Mouse (Mus musculus): ENCODE measurements around the gene Eml2. TPM values are rescaled to one million over a fixed set of nuclear protein-coding genes. Genes with fewer than 3 reads are reported as not detected.
A peak's percentile ranks its signal among the peaks of the same experiment; 100 is the strongest.
"Not testable (repeated sequence)": the region's sequence is repeated elsewhere in the genome, so short reads cannot be mapped to it uniquely, and the experiment has no call there.

Eml2 gene
- polyA plus RNA-seq, 1 experiment from 2014 or later = 9.5 TPM

DNA sequence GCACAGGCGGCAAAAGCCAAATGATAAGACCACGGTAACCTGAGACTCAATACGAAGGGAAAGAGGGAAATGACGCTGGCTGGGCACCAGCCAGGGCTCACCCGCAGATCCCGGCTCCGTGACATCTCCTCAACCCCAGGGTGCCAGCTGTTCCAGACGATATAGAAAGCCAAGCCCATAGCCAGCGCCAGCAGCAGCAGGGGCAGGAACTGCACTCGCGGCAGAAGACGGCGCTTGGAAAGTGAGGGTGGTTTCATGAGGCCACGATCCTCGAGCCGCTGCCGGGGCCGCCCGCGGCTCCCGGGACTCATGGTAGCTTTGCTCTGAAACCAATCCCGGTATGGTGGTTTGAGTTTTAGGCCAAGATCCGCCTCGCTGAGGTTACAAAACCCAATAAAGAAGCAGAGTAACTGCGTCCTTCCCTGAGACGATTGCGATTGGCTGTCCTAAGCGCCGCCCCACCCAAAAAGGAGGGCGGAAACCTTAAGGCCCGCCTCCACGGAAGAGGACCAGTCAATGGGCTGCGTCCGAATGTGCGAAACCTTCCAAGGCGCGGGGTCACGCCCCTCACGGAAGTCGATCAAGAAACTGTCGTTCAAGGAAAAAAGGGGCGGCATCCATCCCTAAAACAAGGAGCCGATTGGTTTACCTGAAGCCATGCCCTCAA is 27.2 kb upstream of the Eml2 start, which contains the start of gene Qpctl:
Gene Qpctl, minus strand, starts transcription at position 417 of the 667 bp plus-strand sequence.
- peak; percentile 97 for ATAC-seq (replicated peaks; ENCODE audit: low FRiP score)
- peak within 1 kb of the TSS; percentile 91 for H3K4me2 ChIP-seq
- peaks cover 27% of the 10 kb centered on the region for H3K4me1 ChIP-seq
- H3K4me3 ChIP-seq (replicated peaks) = peak within 1 kb of the TSS; percentile 67
- peak within 1 kb of the TSS; percentile 82 for H3K27ac ChIP-seq
- no peaks in the 10 kb centered on the region for H3K9me3 ChIP-seq (replicated peaks)
- H3K27me3 ChIP-seq = no peaks in the 10 kb centered on the region
- WGBS = under 1% methylated on average over 43 of the region's 43 CpGs
- H3K36me3 ChIP-seq = peaks cover 46% of the 10 kb centered on the region
- peak within 1 kb of the TSS; percentile 87 for H3K9ac ChIP-seq

DNA sequence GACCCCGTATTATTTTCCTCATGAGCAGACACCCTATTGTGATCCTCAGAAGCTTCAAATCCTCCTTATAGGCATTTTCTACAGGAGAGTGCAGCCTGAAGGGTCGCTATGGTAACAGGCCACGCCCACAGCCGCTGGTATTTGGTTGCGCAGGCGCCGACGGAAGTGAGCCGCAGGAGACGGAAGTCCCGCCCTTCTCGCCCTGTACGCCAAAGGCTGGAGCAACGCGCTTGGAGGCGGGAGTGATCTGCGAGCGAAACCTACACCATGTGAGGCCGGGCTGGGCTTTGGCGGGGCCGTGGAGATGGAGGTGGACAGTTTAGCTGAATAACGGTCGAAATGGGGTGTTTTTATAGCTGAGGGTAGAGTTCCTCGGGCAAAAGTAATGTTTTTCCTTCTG is 26.6 kb upstream of the Eml2 start, which contains the start of gene Snrpd2:
Gene Snrpd2, plus strand, starts transcription at position 97 of the 400 bp plus-strand sequence.
- H3K27me3 ChIP-seq = no peaks in the 10 kb centered on the region
- H3K9me3 ChIP-seq (replicated peaks) = no peaks in the 10 kb centered on the region
- WGBS = under 1% methylated on average over 24 of the region's 24 CpGs
- H3K36me3 ChIP-seq = peaks cover 48% of the 10 kb centered on the region
- peak within 1 kb of the TSS; percentile 67 for H3K4me3 ChIP-seq (replicated peaks)
- peak within 1 kb of the TSS; percentile 87 for H3K9ac ChIP-seq
- peak within 1 kb of the TSS; percentile 91 for H3K4me2 ChIP-seq
- H3K27ac ChIP-seq = peak within 1 kb of the TSS; percentile 82
- H3K4me1 ChIP-seq = peaks cover 27% of the 10 kb centered on the region
- peak; percentile 93 for ATAC-seq (replicated peaks; ENCODE audit: low FRiP score)

DNA sequence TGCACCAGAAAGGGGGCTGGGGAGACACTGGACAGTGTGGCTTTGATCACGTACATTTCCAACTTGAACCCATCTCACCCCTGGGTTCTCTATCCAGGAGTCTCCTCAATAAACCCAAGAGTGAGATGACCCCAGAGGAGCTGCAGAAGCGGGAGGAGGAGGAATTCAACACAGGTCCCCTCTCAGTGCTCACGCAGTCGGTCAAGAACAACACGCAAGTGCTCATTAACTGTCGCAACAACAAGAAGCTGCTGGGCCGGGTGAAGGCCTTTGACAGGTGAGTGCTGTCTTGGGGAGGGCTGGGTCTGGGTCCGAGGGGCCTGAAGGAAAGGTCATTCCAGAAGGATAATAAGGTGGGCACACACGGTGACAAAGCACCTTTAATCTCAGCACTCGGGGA is 25.1 kb upstream of the Eml2 start:
- Histone ChIP-seq H3K4me2 (peak overlapping the region; percentile 91), H3K4me1 (peaks cover 33% of the 10 kb centered on the region), H3K4me3 (replicated peaks) (peak overlapping the region; percentile 67; the same call in 1 of the 2 replicates), H3K36me3 (peaks cover 38% of the 10 kb centered on the region)
- WGBS = 86% methylated on average over 10 of the region's 10 CpGs
- not testable (repeated sequence) for H3K9ac ChIP-seq; H3K9me3 ChIP-seq (replicated peaks); H3K27ac ChIP-seq; H3K27me3 ChIP-seq; ATAC-seq (replicated peaks; ENCODE audit: low FRiP score)

DNA sequence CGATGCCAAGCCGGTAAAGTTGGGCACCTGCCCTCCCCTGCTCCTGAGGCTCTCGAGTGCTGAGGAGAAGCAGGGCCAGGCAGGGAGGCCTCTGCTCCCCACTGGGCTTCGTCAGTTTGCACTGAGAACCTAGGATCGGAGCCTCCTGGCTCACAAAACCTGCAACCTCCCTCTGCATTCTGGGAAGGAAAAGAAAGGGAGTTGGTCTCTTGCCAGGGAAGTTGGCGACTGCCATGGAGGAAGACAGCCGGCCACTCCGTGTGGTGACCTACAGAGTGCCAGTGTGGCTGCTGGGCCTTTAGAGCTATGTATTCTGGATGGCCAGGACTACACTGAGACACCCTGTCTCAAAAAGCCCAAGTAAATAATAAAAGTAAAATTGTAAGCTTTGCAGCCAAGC is 21.4 kb upstream of the Eml2 start:
- Histone ChIP-seq H3K4me1 (peaks cover 43% of the 10 kb centered on the region), H3K27ac (no peak overlapping the region), H3K9ac (no peak overlapping the region), H3K36me3 (peaks cover 33% of the 10 kb centered on the region), H3K9me3 (replicated peaks) (no peaks in the 10 kb centered on the region), H3K27me3 (peaks cover 14% of the 10 kb centered on the region), H3K4me2 (no peak overlapping the region), H3K4me3 (replicated peaks) (no peak overlapping the region)
- 78% methylated on average over 8 of the region's 8 CpGs for WGBS
- ATAC-seq (replicated peaks; ENCODE audit: low FRiP score) = no peak

DNA sequence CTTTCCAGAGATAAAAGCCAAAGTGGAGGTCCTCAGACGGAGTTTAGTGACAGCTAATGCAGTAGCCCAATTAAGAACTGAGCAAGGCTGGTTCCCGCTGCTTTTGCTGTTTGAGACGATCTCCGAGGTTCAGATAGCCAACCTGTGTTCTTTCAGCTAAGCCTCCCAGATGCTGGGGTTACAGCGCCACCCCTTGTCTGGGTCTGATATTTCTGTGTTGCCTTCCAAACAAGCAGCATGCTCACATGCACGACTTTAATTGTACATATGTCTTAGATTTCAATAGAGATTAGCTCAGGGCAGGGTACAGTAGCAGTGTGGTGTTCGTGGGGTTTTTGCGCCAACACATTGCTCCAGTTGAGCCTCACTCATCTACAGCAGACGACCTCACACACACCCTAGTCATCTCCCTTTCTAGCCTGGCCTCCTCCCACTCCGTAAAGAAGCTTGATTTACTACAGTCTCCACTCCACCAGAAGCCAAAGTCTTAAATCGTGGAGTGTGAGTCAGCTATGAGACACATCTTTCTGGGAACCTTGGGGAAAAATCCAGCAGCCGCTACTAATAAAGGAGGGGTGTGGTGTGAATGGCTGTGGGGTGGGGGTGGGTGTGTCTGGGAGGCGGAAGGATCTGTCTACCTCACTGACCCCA is 20.3 kb upstream of the Eml2 start:
- no peak overlapping the region for H3K4me2 ChIP-seq
- H3K27ac ChIP-seq = peak overlapping the region; percentile 14; the same call in 1 of the 2 replicates
- peaks cover 24% of the 10 kb centered on the region for H3K27me3 ChIP-seq
- peaks cover 33% of the 10 kb centered on the region for H3K36me3 ChIP-seq
- ATAC-seq (replicated peaks; ENCODE audit: low FRiP score) = no peak
- peaks cover 44% of the 10 kb centered on the region for H3K4me1 ChIP-seq
- H3K9ac ChIP-seq = no peak overlapping the region
- no peak overlapping the region for H3K4me3 ChIP-seq (replicated peaks)
- WGBS = 29% methylated on average over 13 of the region's 13 CpGs
- no peaks in the 10 kb centered on the region for H3K9me3 ChIP-seq (replicated peaks)

DNA sequence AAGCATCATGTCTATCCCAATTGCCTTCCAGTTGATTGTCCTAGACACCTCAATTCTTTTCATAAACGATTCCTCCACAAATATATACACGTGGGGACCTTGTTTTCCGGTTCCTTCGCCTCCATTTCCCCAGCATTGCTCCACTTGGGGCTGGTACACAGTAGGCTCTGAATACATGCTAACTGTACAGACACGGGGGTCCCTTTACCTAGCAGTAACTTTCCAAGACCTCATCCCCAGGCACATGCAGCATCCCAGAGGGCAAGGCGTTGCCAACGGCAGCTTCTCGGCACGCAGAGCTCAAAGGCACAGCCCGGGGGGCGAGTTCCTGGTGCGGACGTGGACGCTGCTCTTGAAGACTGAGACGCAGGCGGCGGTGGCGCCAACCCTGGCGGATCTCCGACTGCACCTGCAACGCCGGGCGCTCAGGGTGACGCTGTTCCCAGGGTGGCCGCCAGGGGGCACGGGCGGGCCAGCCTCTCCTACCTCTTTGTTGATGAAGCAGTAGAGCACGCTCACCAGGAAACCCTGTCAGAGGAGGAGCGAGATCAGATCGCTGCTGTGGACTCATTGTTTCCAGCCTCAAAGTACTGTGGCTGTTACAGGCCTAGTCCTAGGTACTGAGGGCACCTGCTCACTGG is 18.9 kb upstream of the Eml2 start:
- 6% methylated on average over 30 of the region's 30 CpGs for WGBS
- H3K4me1 ChIP-seq = peaks cover 40% of the 10 kb centered on the region
- no peak overlapping the region for H3K9ac ChIP-seq
- peak overlapping the region; percentile 51 for H3K4me2 ChIP-seq
- peak overlapping the region; percentile 48; the same call in 1 of the 2 replicates for H3K27ac ChIP-seq
- no peaks in the 10 kb centered on the region for H3K9me3 ChIP-seq (replicated peaks)
- peaks cover 19% of the 10 kb centered on the region for H3K36me3 ChIP-seq
- peak; percentile 50; the same call in 1 of the 2 replicates for ATAC-seq (replicated peaks; ENCODE audit: low FRiP score)
- H3K4me3 ChIP-seq (replicated peaks) = peak overlapping the region; percentile 11; the same call in 1 of the 2 replicates
- H3K27me3 ChIP-seq = peaks cover 29% of the 10 kb centered on the region

DNA sequence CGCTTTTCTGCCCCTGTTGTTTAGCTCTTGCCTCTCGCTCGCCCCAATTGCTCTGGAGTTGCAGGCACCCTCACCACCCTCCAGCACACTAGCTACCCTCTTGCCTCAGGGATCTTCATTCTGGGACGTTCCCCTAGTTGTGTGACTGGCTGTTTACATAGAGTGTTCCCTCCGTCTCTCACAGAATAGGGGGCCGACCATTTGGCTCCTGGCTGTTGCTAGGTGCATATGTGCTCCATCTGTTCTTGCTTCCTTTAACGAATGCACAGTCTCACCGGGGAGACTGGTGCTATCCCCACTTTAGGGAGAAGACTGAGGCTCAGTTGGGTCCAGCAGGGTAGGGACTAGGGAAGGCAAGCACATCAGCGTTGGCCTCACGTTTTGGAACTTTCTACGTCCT is 17.6 kb upstream of the Eml2 start:
- H3K4me2 ChIP-seq = no peak overlapping the region
- H3K27me3 ChIP-seq = peaks cover 38% of the 10 kb centered on the region
- ATAC-seq (replicated peaks; ENCODE audit: low FRiP score) = no peak
- H3K27ac ChIP-seq = no peak overlapping the region
- no peak overlapping the region for H3K9ac ChIP-seq
- 41% methylated on average over 11 of the region's 11 CpGs for WGBS
- no peaks in the 10 kb centered on the region for H3K9me3 ChIP-seq (replicated peaks)
- H3K4me1 ChIP-seq = peaks cover 43% of the 10 kb centered on the region
- H3K36me3 ChIP-seq = peaks cover 6% of the 10 kb centered on the region
- H3K4me3 ChIP-seq (replicated peaks) = no peak overlapping the region

DNA sequence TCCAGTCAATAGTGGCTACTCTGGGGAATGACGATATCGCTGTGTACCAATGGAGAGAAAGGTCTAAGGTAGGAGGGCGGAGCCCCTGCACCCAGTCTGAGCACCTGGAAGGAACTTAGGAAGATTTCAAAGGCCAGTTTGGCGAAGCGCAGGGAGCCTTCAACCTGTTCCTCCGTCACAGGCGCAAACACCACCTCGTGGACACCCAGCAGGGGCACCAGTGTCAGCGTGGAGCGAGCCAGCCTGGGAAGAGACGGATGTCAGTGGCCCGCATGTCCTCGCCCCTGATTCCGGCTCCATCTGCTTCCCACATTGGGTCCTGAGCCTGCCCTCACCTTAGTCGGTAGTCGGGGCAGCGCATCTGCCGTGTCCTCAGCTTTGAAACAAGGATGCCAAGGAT is 16.8 kb upstream of the Eml2 start:
- WGBS = 13% methylated on average over 18 of the region's 18 CpGs
- peak overlapping the region; percentile 56; the same call in 1 of the 2 replicates for H3K9ac ChIP-seq

DNA sequence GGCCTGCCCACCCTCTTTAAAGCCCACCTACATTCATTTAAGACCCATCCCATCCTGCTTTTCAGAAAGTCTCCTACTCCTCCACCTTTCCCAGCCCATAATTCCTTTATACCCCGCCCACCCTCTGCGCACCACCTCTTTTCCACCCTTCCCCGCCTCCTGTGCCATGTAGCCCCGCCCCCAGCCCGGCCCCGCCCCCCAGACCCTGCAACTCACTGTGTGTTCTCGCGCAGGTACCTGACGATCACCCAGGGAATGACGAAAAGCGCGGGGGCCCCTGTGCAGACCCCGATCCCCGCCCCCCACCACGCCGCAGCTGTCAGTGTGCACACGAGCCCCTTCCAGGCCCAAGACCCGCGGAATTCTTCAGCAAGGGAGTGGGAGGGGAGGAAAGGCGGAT is 16.1 kb upstream of the Eml2 start:
- Histone ChIP-seq H3K27ac (no peak overlapping the region), H3K4me1 (peaks cover 58% of the 10 kb centered on the region), H3K27me3 (peaks cover 53% of the 10 kb centered on the region), H3K9ac (peak overlapping the region; percentile 56), H3K36me3 (no peaks in the 10 kb centered on the region), H3K4me3 (replicated peaks) (peak overlapping the region; percentile 46), H3K4me2 (peak overlapping the region; percentile 85), H3K9me3 (replicated peaks) (no peaks in the 10 kb centered on the region)
- peak; percentile 50 for ATAC-seq (replicated peaks; ENCODE audit: low FRiP score)
- WGBS = 3% methylated on average over 20 of the region's 20 CpGs

More for the DNA sequence above, 16.8 kb upstream of the Eml2 start:
- peaks cover 51% of the 10 kb centered on the region for H3K4me1 ChIP-seq
- H3K9me3 ChIP-seq (replicated peaks) = no peaks in the 10 kb centered on the region
- no peaks in the 10 kb centered on the region for H3K36me3 ChIP-seq
- peak overlapping the region; percentile 46 for H3K4me3 ChIP-seq (replicated peaks)
- peak overlapping the region; percentile 85 for H3K4me2 ChIP-seq
- no peak for ATAC-seq (replicated peaks; ENCODE audit: low FRiP score)
- H3K27me3 ChIP-seq = peaks cover 46% of the 10 kb centered on the region
- H3K27ac ChIP-seq = no peak overlapping the region

DNA sequence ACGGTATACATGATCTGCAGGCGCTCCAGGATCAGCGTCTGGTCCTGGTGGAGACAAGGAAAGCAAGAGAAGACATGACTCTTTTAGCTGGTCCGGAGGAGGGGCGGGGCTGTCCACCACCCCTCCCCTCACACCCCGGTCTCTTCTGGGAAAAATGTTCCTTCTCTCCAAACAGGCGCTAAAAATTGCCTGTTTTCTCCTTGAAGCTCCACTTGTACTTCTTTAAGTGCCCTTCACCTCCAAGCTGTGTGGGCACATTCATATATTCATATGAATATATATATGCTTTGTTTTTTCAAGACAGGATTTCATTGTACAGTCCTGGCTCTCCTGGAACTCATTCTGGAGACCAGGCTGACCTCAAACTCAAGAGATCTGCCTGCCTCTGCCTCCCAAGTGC is 13.3 kb upstream of the Eml2 start:
- H3K4me1 ChIP-seq = peaks cover 43% of the 10 kb centered on the region
- 77% methylated on average over 7 of the region's 7 CpGs for WGBS
- no peak for ATAC-seq (replicated peaks; ENCODE audit: low FRiP score)
- no peak overlapping the region for H3K4me3 ChIP-seq (replicated peaks)
- no peak overlapping the region for H3K4me2 ChIP-seq
- H3K27me3 ChIP-seq = peaks cover 62% of the 10 kb centered on the region
- no peaks in the 10 kb centered on the region for H3K9me3 ChIP-seq (replicated peaks)
- H3K27ac ChIP-seq = no peak overlapping the region
- no peaks in the 10 kb centered on the region for H3K36me3 ChIP-seq
- no peak overlapping the region for H3K9ac ChIP-seq

DNA sequence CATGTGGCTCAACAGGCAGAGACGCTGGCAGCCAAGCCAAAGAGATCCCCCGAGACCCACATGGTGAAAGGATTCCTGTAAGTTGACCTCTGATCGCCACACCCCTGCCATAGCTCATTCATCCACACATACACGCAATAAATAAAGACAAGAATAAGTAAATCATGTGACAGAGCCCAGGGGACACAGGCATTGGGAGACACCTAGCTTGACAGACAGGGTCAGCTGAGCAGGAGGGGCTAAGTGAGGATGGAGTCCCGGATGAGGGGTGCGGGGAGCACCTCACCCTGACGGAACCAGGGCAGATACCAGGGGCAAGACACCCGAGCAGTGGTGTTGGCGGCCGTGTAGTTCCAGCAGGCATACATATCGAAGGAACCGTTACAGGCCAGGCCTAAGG is 12.5 kb upstream of the Eml2 start:
- peak overlapping the region; percentile 51 for H3K4me2 ChIP-seq
- ATAC-seq (replicated peaks; ENCODE audit: low FRiP score) = no peak; the same call in 1 of the 2 replicates
- H3K27me3 ChIP-seq = peaks cover 59% of the 10 kb centered on the region
- H3K9me3 ChIP-seq (replicated peaks) = no peaks in the 10 kb centered on the region
- H3K4me3 ChIP-seq (replicated peaks) = peak overlapping the region; percentile 25
- H3K9ac ChIP-seq = no peak overlapping the region
- 21% methylated on average over 12 of the region's 12 CpGs for WGBS
- H3K36me3 ChIP-seq = no peaks in the 10 kb centered on the region
- peaks cover 43% of the 10 kb centered on the region for H3K4me1 ChIP-seq
- no peak overlapping the region for H3K27ac ChIP-seq

DNA sequence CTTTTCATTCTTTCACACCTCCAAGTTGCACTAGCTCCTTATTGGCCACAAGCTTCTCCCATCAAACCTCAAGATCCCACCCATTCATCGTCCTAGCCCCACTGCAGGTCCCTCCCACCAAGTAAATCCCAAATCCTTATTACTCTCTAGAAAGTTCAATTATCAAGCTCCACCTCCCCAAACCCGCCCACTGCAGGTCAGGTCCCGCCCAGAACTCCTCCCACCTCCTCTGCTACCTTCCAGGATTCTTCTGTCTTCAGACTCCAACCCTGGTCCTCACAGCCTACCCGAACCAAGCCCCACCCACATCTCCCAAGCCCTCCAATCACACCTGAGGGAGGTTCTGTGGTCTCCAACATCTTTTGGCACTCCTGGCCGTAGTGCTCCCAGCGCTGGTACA is 12.0 kb upstream of the Eml2 start:
- Histone ChIP-seq H3K4me1 (peaks cover 42% of the 10 kb centered on the region), H3K9me3 (replicated peaks) (no peaks in the 10 kb centered on the region), H3K9ac (no peak overlapping the region), H3K4me2 (peak overlapping the region; percentile 51), H3K36me3 (no peaks in the 10 kb centered on the region), H3K27me3 (peaks cover 55% of the 10 kb centered on the region), H3K4me3 (replicated peaks) (peak overlapping the region; percentile 25), H3K27ac (no peak overlapping the region)
- WGBS = 1% methylated on average over 6 of the region's 6 CpGs
- peak; percentile 77 for ATAC-seq (replicated peaks; ENCODE audit: low FRiP score)

Data from kidney, embryonic 15.5 days (tissue).